11 mouse cellular contexts compared by ENCODE assay signal in the genomic region with DNA sequence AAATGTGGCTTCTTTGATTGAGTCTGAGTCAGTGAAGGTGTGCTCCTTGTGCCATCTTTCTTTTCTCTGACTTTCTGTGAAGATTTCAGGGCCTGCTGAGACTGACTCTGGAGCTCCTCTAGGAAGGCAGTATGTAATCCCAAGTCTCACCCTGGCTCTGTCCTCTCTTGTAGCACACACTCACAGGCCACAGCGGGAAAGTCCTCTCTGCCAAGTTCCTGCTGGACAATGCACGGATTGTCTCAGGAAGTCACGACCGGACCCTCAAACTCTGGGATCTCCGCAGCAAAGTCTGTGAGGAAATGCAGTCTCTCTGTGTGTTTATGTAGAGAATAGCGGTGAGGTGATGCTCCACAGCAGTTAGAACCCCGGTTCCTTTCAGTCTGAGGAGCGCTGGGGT. TPM values are rescaled to one million over a fixed set of nuclear protein-coding genes. Genes with fewer than 3 reads are reported as not detected.
DNase-seq lines count a peak whose midpoint lies in the region; ATAC-seq and TF ChIP-seq lines count a peak whose summit lies in the region.
"Had no signal": no experiment of that assay in that cellular context is flagged by ENCODE, and none has a peak within 500 bp of the region (broad histone marks: within the 10 kb centered on the region; RNA-seq: fewer than 3 reads in every experiment).

No protein-coding gene starts in this region.

- no peak for ATAC-seq in embryonic facial prominence, embryonic 14.5 days (ENCODE audit: low read depth)
- ATAC-seq in kidney, embryonic 14.5 days (ENCODE audit: low FRiP score, low TSS enrichment) = no peak
- ATAC-seq in heart, embryonic 13.5 days (ENCODE audit: extremely low read depth, insufficient number of reproducible peaks, low FRiP score, low TSS enrichment) = no peak
- ATAC-seq: midbrain, embryonic 13.5 days had no signal

- no peak for TF ChIP-seq CTCF in kidney, adult 2 months (conservative IDR thresholded peaks at IDR 0.05; ENCODE audit: insufficient read depth, insufficient read length, low read depth, low read length)

- H3K4me3 ChIP-seq in embryonic facial prominence, embryonic 14.5 days (ENCODE audit: low read depth, low read length) = no peak overlapping the region
- no peak overlapping the region for H3K4me3 ChIP-seq in embryonic facial prominence, embryonic 10.5 days
- H3K4me3 ChIP-seq in kidney, adult 2 months (ENCODE audit: insufficient read depth, low read depth, low read length) = no peak overlapping the region
- no peak overlapping the region for H3K4me3 ChIP-seq in kidney, embryonic 14.5 days (ENCODE audit: low read length)
- H3K4me3 ChIP-seq in heart, embryonic 13.5 days = no peak overlapping the region
- H3K4me3 ChIP-seq: embryonic facial prominence, embryonic 13.5 days; midbrain, embryonic 13.5 days had no signal

- no peak overlapping the region for H3K4me2 ChIP-seq in embryonic facial prominence, embryonic 14.5 days (ENCODE audit: low read depth, low read length)
- H3K4me2 ChIP-seq in kidney, embryonic 14.5 days (replicated peaks; ENCODE audit: low read depth, low read length) = no peak overlapping the region
- H3K4me2 ChIP-seq in heart, embryonic 13.5 days = no peak overlapping the region
- H3K4me2 ChIP-seq: embryonic facial prominence, embryonic 13.5 days; midbrain, embryonic 13.5 days had no signal

- no peaks in the 10 kb centered on the region for H3K4me1 ChIP-seq in embryonic facial prominence, embryonic 14.5 days (ENCODE audit: control insufficient read depth, insufficient read depth, low read length)
- no peaks in the 10 kb centered on the region for H3K4me1 ChIP-seq in embryonic facial prominence, embryonic 10.5 days
- H3K4me1 ChIP-seq in kidney, adult 2 months (ENCODE audit: control insufficient read depth, insufficient read depth, low read length) = no peaks in the 10 kb centered on the region
- H3K4me1 ChIP-seq in kidney, embryonic 14.5 days (ENCODE audit: control insufficient read depth, insufficient read depth, low read length) = no peaks in the 10 kb centered on the region
- H3K4me1 ChIP-seq in heart, embryonic 13.5 days = no peaks in the 10 kb centered on the region
- H3K4me1 ChIP-seq: embryonic facial prominence, embryonic 13.5 days; midbrain, embryonic 13.5 days had no signal

- H3K9ac ChIP-seq in embryonic facial prominence, embryonic 14.5 days (ENCODE audit: low read depth, low read length) = no peak overlapping the region
- no peak overlapping the region for H3K9ac ChIP-seq in kidney, embryonic 14.5 days (ENCODE audit: low read depth, low read length)
- no peak overlapping the region for H3K9ac ChIP-seq in heart, embryonic 13.5 days
- H3K9ac ChIP-seq: embryonic facial prominence, embryonic 13.5 days; midbrain, embryonic 13.5 days had no signal

- peaks cover 83% of the 10 kb centered on the region for H3K36me3 ChIP-seq in embryonic facial prominence, embryonic 14.5 days (ENCODE audit: control insufficient read depth, insufficient read depth, low read length)
- peaks cover 92% of the 10 kb centered on the region for H3K36me3 ChIP-seq in embryonic facial prominence, embryonic 10.5 days (replicated peaks)
- peaks cover 3% of the 10 kb centered on the region; the same call in 1 of the 2 replicates for H3K36me3 ChIP-seq in kidney, adult 2 months (ENCODE audit: control insufficient read depth, insufficient read depth, low read length)
- H3K36me3 ChIP-seq in kidney, embryonic 14.5 days (ENCODE audit: control insufficient read depth, insufficient read depth, low read length) = peaks cover 86% of the 10 kb centered on the region
- peaks cover 92% of the 10 kb centered on the region for H3K36me3 ChIP-seq in heart, embryonic 13.5 days

- no peak overlapping the region for H3K27ac ChIP-seq in embryonic facial prominence, embryonic 14.5 days (replicated peaks; ENCODE audit: low read depth, low read length)
- H3K27ac ChIP-seq in embryonic facial prominence, embryonic 10.5 days (replicated peaks) = no peak overlapping the region
- no peak overlapping the region for H3K27ac ChIP-seq in kidney, adult 2 months (ENCODE audit: insufficient read depth, low read depth, low read length)
- no peak overlapping the region for H3K27ac ChIP-seq in kidney, embryonic 14.5 days (ENCODE audit: low read depth, low read length)
- H3K27ac ChIP-seq in heart, embryonic 13.5 days (replicated peaks) = 0 out of 2 replicates have a peak overlapping the region, but pooled peaks have one; percentile 7
- H3K27ac ChIP-seq: embryonic facial prominence, embryonic 13.5 days; midbrain, embryonic 13.5 days had no signal

- no peaks in the 10 kb centered on the region for H3K27me3 ChIP-seq in embryonic facial prominence, embryonic 14.5 days (replicated peaks; ENCODE audit: control insufficient read depth, insufficient read depth, low read length)
- H3K27me3 ChIP-seq in embryonic facial prominence, embryonic 10.5 days (replicated peaks; ENCODE audit: low read depth, poor library complexity, severe bottlenecking) = no peaks in the 10 kb centered on the region
- no peaks in the 10 kb centered on the region for H3K27me3 ChIP-seq in kidney, adult 2 months (replicated peaks; ENCODE audit: control insufficient read depth, insufficient read depth, low read length)
- H3K27me3 ChIP-seq in kidney, embryonic 14.5 days (ENCODE audit: control insufficient read depth, insufficient read depth, low read length) = no peaks in the 10 kb centered on the region
- H3K27me3 ChIP-seq in heart, embryonic 13.5 days (replicated peaks) = no peaks in the 10 kb centered on the region
- H3K27me3 ChIP-seq: embryonic facial prominence, embryonic 13.5 days; midbrain, embryonic 13.5 days had no signal

- H3K9me3 ChIP-seq in embryonic facial prominence, embryonic 14.5 days (ENCODE audit: control insufficient read depth, low read length) = no peaks in the 10 kb centered on the region
- H3K9me3 ChIP-seq in embryonic facial prominence, embryonic 10.5 days = no peaks in the 10 kb centered on the region
- H3K9me3 ChIP-seq in kidney, embryonic 14.5 days (ENCODE audit: control insufficient read depth, low read length) = no peaks in the 10 kb centered on the region
- no peaks in the 10 kb centered on the region for H3K9me3 ChIP-seq in heart, embryonic 13.5 days
- H3K9me3 ChIP-seq: embryonic facial prominence, embryonic 13.5 days; midbrain, embryonic 13.5 days had no signal

- peak; percentile 15 for DNase-seq in embryonic facial prominence, embryonic 14.5 days (ENCODE audit: low spot score)
- DNase-seq in embryonic facial prominence, embryonic 10.5 days (ENCODE audit: low spot score) = no peak
- peak; percentile 16 for DNase-seq in kidney, adult 2 months
- peak; percentile 68 for DNase-seq in lung, postnatal 10 days
- no peak for DNase-seq in spleen, postnatal 4 days (ENCODE audit: low spot score in 2 of 2)
- no peak for DNase-seq in adrenal gland, adult 8-10 months
- DNase-seq: liver had no signal

- WGBS in embryonic facial prominence, embryonic 14.5 days = 78% methylated on average over 8 of the region's 8 CpGs
- WGBS in embryonic facial prominence, embryonic 10.5 days = 88% methylated on average over 8 of the region's 8 CpGs
- WGBS in kidney, adult 2 months = 70% methylated on average over 8 of the region's 8 CpGs
- WGBS in kidney, embryonic 14.5 days = 85% methylated on average over 8 of the region's 8 CpGs
- 77% methylated on average over 8 of the region's 8 CpGs for WGBS in heart, embryonic 13.5 days

- TF ChIP-seq POLR2A in kidney, adult 2 months (IDR thresholded peaks at IDR 0.05; ENCODE audit: low read depth, low read length) = no peak

RNA-seq across cellular contexts. Expression of a gene that starts 17.8 kb away (rescaled TPM):
- polyA plus RNA-seq in embryonic facial prominence, embryonic 14.5 days (2014; fragmentation: Nextera tagmentation; extraction: Ambion mirVana) = 2.1 and 2.4 TPM in 2 replicates
- polyA plus RNA-seq in embryonic facial prominence, embryonic 10.5 days (2016; fragmentation: Nextera tagmentation; extraction: Ambion mirVana) = 4.8 and 5.6 TPM in 2 replicates
- 0.16 and 0.34 TPM in 2 replicates for polyA plus RNA-seq in kidney, adult 2 months (2012; rRNA removed)
- polyA plus RNA-seq in kidney, embryonic 14.5 days (2014; fragmentation: Nextera tagmentation; extraction: Ambion mirVana) = 2.6 and 3.7 TPM in 2 replicates
- polyA plus RNA-seq in heart, embryonic 13.5 days (2015; fragmentation: Nextera tagmentation; extraction: Ambion mirVana) = 0.70 and 0.82 TPM in 2 replicates
- total RNA-seq in adrenal gland, adult 8-10 months (2022) = 1 to 10 TPM; 2.6 to 4.7 (median 2.9) TPM

RNA-seq across cellular contexts. Expression of a gene that starts 30.0 kb away (rescaled TPM):
- 26.9 and 27.9 TPM in 2 replicates for polyA plus RNA-seq in embryonic facial prominence, embryonic 14.5 days (2014; fragmentation: Nextera tagmentation; extraction: Ambion mirVana)
- 36.6 and 41.3 TPM in 2 replicates for polyA plus RNA-seq in embryonic facial prominence, embryonic 10.5 days (2016; fragmentation: Nextera tagmentation; extraction: Ambion mirVana)
- 19.8 and 20.0 TPM in 2 replicates for polyA plus RNA-seq in kidney, adult 2 months (2012; rRNA removed)
- polyA plus RNA-seq in kidney, embryonic 14.5 days (2014; fragmentation: Nextera tagmentation; extraction: Ambion mirVana) = 23.7 and 33.1 TPM in 2 replicates
- 21.8 and 23.5 TPM in 2 replicates for polyA plus RNA-seq in heart, embryonic 13.5 days (2015; fragmentation: Nextera tagmentation; extraction: Ambion mirVana)
- total RNA-seq in adrenal gland, adult 8-10 months (2022) = 10 to 100 TPM; 30.1 to 46.9 (median 34.6) TPM

Comparison
In these comparisons a context has a peak if more than half of its experiments do, and no peak if none do; other contexts are left out.
1. DNase-seq: peak in embryonic facial prominence, embryonic 14.5 days (single experiment), kidney, adult 2 months (single experiment) and lung, postnatal 10 days (single experiment); none in embryonic facial prominence, embryonic 10.5 days (single experiment), spleen, postnatal 4 days (0 of 2) and adrenal gland, adult 8-10 months (single experiment).